Mouse (Mus musculus): Measurements from ENCODE around the gene Hoxc13.

Hoxc13 gene

DNA sequence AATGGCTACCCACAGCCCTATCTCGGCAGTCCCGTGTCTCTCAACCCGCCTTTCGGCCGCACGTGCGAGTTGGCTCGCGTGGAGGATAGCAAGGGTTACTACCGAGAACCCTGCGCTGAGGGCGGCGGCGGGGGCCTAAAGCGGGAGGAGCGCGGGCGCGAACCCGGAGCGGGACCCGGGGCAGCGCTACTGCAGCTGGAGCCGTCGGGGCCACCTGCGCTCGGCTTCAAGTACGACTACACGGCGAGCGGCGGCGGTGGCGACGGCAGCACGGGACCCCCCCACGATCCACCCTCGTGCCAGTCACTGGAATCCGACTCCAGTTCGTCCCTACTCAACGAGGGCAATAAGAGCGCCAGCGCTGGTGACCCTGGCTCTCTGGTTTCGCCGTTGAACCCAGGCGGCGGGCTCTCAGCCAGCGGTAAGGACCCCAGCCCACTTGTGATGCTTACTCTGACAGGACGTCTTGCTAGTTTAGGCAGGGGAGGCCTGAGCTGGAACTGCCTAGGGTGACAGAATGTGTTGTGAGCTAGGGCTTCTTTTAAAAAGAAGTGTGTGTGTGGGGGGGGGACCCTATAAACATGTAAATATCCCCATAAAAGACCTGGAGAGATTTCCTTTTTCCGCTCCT, 16.2 kb downstream of the Hoxc13 start:
- no peak for DNase-seq (ENCODE audit: low read depth, low spot score)

DNA sequence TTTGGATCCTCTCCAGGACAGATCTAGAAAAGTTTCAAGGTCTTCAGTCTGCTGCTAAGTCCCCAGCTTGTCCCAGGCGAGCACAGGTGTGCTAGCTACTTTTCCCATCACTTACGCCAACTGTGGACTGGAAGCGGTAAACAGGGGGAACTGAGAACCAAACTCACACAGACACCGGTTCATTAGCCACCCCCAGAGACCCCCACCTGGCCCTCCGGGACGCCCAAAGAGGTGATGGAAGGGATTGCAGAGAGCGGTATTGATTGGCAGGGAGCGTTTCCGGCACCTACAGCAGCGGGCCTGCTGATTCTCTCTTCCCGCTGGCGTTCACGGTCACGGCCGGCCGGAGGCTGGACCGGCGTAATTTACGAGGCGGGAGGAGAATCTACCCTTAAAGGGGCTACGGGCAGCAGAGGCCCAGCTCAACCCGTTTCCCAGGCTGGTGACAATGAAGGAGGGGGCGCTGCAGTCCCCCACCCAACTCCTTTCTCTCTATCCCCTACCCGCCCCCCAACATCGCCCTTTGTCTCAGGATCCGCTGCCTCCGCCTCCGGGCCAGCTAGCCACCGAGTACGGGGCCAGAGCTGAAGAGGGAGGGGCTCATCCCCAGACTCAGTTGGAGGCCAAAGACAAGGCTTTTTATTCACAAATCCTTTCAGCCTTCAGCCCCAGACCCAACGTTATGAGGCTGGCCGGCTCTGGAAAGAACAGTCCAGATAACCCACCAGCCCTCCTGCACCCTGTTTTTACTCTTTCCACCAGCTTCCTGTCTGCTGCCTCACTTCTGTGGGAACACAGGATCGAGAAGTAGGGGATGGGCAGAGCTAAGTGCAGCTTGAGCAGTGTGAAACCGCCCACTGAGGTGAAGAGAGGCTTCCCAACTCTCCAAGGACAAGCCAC, 18.6 kb downstream of the Hoxc13 start:
- no peak for DNase-seq (ENCODE audit: low read depth, low spot score)

DNA sequence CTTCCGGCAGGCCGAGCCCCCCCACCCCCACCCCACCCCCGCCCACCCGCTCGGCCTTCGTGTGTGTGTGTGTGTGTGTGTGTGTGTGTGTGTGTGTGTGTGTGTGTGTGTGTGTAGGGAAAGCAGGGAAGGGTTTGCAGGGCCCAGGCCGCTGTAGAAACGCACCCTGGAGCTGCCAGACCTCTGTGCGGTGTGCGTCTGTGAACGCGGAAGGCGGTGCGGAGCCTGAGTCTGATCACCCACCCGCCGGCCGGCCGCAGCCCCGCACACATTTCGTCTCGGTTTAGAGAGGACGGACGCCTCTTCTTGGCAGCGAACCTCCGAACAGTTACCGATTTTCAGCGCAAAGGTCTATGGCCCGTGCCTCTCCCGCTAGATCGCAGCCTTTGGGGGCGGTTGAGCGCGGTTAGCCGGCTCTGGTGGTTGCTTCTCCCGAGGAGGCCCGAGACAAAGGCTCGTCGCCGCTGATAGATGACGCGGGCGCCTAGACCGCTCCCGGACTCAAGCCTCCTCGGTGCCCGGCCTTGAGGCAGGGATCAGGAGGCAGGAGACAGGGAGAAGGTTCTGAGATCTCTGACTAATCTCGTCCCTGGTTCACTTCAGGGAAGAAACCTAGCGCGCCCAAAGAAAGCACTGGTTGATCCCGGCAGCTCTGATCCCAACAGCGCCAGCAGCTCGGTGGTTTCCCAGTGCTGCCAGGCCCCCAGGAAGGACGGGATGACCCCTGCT, 22.0 kb downstream of the Hoxc13 start:
- DNase-seq (ENCODE audit: low read depth, low spot score) = no peak

DNA sequence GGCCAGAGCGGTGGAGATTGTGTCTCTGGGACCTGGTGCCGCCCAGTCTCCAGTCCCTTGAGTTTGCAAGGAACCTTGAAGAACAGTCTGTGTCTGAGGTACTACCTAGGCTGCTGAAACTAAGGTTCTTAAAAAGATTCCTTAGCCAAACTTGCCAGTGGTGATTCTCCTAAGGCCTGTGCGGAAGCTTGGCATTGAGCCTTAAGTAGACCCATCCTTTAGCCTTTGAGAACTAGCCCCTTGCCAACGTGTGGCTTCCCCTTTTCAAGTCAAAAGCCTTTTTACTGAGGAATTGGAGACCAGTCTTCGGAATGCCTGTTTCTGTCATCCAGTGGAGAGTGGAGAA, 22.5 kb downstream of the Hoxc13 start:
- no peak for DNase-seq (ENCODE audit: low read depth, low spot score)

DNA sequence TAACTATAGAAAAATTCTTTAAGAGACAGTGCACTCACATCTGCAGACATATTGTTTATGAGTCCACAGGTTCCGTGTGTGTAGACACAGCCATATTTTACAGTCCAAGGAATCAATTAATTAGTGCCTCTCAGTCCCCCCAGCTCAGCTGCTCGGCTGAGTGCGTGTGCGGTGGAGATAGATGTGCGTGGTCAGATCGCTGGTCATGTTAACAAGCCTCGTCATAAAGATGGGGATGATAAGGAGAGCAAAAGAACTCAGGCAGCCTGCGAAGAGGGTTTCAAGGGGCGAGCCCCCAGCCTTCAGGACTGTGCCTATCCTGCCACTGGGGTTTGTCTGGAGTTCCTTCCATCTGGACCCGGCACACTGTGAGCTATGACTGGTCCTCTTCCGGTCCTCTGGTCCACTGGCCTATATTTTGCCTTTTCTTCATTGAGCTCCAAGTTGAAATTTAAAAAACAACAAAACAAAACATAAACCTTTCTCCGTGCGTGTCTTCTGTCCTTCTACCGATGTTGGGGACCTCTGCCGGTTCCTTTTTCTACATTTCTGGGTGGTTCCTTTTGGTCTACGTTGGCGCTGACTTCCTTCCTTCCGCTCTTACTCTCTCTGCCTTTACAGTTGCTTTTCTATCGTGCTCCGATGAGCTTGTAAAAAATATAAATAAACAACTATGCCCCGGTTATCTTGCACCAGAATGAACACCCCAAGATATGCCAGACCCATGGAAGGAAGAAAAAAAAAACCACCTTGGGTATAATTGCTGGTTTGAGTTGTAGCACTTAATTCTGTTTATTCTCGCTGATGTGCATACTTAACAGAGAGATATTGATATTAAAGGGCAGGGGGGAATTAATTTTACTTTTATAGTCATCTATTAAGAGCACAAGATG, 24.5 kb downstream of the Hoxc13 start:
- no peak for DNase-seq (ENCODE audit: low read depth, low spot score)

DNA sequence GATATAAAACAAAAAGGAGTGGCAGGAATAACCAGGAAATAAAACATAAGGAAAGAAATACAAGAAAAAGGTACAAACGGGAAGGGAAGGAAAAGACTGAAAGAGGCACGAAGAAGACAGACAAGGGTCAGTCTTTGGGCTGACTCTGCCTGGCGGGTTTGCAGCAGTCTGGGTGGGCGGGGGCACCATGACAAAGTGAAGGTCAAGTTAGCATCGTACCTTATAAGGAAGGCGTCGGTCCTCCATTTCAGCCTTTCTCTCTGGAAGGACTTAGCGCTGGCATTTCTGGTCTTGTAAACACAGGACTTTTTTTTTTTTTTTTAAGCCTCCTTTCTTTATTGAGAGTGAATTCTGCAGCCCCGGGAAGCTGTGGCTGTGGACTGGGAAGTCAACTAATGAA, 26.4 kb downstream of the Hoxc13 start:
- no peak for DNase-seq (ENCODE audit: low read depth, low spot score)

DNA sequence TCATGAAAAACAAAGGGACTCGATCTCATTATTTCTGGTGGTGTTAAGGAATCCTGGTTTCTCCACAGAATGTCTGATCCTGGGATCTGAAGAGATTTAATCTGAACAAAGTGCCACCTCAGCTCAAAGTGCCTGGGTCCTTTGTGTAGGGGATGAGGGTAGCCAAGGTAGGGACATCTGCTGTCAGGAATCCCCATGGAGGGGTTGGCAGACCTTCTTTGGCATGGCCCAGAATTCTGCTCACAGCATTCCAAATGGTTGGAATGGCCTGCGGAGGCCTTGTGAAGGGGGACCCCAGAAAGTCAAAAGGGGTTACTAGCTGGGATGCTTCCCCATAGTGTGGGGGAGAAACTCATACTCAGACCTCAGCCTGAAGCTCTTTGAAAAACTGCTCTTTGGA, 27.9 kb downstream of the Hoxc13 start:
- DNase-seq (ENCODE audit: low read depth, low spot score) = no peak

DNA sequence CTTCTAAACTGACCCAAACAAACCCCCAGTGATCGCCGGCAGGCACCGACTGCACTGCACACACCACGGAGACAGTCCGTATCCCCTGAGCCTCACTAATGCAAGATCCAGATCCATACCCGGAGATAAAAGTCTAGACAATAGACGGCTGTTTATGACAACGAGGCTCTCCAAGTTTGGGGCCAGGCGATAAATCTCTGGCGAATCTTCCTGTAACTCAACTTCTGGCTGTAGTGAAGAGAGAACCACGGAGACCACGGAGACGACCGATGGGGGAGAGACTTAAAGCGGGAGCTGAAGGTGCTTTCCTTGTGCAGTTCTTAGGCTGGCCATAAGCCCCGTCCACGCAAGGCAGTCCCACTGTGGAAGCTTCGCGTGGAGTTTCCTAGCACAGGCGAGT, 28.8 kb downstream of the Hoxc13 start:
- no peak for DNase-seq (ENCODE audit: low read depth, low spot score)

DNA sequence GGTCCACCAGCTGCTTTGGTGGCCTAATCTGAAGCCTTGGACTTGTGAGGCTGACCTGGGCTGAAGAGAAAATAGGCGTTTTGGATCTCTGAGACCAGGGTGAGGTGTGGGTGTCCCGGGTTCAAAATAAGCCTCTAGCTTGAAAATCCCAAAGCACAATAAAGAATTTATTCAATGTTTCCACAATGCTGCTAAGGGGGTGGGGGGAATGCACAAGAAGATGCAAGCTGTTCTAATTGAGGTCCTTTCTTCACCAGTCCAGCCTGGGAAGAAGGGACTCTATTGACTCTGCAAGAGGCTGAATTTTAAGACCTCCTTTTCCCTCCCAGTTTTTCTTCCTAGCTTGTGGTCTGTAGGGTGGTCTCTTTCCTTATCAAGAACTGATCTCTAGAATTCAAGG, 30.0 kb downstream of the Hoxc13 start:
- DNase-seq (ENCODE audit: low read depth, low spot score) = no peak

DNA sequence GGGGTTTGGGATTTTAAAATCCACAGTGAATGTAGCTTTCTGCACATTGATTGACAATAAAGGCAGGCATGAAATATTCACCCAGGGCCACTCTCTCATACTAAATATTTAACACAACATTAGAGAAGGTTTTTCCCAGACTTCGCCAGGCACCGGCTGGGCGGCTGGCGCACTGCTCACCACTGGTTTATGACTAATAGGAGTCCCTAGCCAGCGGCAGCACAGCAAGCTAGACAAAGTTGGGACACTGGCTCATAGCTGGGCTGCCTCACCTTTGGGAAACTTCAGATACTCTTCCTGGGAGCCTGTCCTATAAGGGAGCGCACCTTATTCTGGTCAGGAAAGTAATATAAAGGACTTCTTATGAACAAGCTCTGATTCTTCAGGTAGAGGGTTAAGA, 32.7 kb downstream of the Hoxc13 start:
- no peak for DNase-seq (ENCODE audit: low read depth, low spot score)

DNA sequence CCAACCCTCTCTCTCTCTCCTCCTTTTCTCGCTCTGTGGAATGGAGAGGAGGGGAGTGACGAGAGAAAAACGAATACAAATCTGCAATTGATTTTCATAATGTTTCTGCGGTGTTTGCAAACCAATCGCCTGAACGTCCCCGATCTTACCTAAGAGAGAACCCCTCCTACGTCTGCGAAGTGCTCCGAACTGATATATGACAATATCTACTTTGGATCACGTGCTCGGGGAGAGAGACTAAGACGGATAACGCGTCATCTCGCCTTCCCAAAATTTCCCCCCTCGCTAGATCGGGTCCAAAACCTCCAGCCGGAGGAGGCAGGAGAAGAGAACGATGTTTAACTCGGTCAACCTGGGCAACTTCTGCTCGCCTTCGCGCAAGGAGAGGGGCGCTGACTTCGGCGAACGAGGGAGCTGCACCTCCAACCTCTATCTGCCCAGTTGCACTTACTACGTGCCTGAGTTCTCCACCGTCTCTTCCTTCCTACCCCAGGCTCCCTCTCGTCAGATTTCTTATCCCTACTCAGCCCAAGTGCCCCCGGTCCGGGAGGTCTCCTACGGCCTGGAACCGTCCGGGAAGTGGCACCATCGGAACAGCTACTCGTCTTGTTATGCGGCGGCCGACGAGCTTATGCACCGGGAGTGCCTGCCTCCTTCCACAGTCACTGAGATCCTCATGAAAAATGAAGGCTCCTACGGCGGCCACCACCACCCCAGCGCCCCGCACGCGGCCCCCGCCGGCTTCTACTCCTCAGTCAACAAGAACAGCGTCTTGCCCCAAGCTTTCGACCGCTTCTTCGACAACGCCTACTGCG, 33.5 kb downstream of the Hoxc13 start, which contains the start of gene Hoxc11:
Gene Hoxc11, plus strand, starts transcription at position 236 of the 815 bp plus-strand sequence.
- no peak for DNase-seq (ENCODE audit: low read depth, low spot score)

DNA sequence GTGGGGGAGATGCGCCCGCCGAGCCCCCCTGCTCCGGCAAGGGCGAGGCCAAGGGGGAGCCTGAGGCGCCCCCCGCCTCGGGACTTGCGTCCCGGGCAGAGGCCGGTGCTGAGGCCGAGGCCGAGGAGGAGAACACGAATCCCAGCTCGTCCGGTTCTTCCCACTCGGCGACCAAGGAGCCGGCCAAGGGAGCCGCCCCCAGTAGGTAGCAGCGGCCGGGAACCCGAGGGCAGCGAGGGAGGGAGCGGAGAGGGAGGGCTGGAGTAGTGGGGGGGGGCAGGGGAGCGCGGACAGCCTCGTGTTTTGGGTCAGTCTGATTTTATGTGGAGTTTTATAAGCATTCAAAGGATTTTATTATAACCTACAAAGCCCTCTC, 34.1 kb downstream of the Hoxc13 start:
- no peak for DNase-seq (ENCODE audit: low read depth, low spot score)

DNA sequence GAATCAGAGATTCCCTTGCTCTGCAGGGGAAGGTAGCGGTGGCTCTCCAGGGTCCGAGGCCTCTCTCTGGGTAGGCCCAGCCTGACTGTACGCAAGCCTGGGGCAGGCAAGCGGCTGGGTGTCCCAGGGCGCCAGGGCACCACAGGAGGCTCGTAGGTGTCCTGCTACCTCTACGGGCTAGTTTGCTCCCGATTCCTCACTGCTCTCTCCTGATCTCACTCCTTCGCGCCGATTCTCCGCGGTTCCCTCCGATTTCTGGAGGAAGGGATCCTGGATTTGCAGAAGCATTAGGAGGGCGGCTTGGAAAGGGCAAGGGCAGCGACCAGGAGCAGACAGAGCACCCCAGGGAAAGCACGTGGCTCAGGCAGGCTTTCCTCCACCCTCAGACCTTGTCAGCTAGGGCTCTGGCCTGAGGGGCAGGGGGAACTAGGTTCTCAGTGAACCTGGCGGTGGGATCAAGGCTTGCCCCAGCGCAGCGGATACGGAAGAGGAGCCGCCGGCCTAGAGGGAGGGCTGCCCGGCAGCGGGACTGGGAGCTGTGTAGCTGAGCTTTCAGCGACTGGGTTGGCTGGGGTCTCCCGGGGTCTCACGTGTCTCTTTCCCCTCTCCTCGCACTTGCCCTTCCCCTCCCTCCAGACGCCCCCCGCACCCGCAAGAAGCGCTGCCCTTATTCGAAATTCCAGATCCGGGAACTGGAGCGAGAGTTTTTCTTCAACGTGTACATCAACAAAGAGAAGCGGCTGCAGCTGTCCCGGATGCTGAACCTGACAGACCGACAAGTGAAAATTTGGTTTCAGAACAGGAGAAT, 35.1 kb downstream of the Hoxc13 start:
- no peak for DNase-seq (ENCODE audit: low read depth, low spot score)

DNA sequence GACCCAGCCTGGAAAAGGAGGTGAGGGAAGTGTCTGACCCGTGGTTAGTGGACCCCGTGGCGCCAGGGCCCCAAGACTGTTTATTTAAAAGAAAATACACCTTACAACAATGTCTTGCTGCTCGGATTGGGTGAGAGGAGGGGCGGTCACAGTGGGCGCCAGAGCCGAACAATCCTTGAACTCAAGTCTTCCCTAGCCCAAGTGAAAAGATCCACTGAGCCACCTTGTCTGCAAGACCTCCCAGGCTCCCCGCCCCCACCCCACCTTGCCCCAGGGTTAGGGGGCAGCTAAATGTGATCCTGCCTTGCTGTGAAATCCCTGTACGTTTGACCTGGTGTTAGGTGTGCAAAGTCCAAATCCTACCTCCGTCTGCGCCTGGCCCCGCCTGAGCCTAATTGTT, 36.0 kb downstream of the Hoxc13 start:
- DNase-seq (ENCODE audit: low read depth, low spot score) = no peak

DNA sequence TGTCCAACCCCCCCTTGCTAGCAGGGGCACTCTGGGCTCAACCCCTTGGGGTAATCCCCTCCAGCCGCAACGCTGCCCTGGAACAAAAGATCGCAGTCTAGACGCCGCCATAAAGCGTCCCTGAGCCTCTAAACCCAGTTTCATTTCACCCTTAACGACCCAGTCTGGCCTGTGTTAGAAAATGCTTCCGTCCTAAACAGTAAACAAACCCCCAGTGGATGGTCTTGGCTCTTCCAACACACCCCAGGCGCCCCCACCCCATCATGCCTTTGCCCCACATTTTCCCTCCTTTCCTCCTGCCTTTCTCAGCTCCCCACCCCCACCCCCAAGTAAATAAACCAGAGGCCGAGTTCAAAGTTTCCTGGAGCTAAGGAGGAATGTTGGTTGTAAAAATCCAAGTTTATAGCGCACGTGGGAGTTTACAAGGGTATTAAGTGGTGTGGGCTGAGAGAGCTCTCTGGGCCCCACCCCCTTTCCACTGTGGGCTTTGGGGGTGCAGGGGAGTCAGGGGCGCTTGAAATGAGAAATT, 38.8 kb downstream of the Hoxc13 start:
- DNase-seq (ENCODE audit: low read depth, low spot score) = no peak

DNA sequence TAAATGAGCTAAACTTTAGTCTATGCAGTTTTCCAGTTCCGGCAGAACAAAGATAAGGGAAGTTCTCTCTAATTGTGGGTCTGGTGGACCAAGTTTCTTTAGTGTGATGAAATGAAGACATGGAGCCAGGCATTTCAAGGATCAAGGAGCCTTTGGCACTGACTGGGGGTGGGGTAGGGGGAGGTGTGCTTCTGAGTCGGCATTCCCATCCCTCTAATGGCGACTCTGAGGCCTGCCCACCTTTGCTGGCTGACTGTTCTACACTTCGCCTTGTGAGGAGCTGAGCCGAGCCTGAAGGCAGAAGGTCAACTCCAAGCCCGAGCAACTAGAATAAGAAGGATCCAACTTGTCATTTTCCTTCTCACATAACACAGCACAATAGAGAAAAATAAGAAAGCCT, 40.8 kb downstream of the Hoxc13 start:
- no peak for DNase-seq (ENCODE audit: low read depth, low spot score)

DNA sequence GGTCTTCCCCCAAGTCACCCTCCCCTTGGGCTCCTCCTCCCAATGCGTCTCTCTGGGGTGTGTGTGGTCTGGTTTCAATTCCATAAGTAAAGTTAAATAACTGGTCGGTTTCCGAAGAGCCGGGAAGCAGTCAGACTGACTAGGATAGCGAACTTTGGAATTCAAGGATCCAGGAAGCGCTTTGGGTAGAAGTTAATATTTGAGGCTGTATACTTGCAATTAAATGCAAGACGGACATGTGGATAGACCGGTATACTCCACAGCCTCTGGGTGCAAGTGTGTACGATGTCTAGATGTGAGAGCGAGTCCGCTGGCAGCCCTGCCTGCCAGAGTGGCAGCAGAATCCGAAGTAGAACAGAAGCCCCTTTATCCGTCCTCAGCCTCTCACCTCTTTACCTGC, 41.6 kb downstream of the Hoxc13 start:
- no peak for DNase-seq (ENCODE audit: low read depth, low spot score)

DNA sequence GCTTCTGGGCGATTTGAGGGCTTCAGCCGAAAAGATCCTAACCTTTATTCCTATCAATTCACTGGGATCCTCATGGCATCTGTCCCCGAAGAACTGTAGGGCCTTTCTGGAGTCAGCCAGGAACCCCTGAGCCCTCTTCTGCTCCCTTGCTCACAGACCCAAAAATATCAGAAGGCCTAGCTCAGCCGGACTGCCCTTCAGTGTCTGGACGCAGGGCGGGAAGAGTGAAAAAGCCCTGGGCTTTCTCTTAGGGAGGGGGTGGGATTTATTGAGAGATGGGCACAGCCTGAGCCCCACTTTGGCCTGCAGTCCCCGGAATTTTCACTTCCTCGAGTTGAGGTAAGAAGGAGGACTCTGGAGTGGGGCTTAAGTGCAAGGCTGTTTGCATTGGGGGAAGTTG, 42.4 kb downstream of the Hoxc13 start:
- no peak for DNase-seq (ENCODE audit: low read depth, low spot score)

All from retina, adult 2 months (tissue).